Mouse (Mus musculus) stomach, embryonic 14.5 days (tissue): ENCODE measurements at regions not wholly inside any gene's neighbourhood (a gene's known extent, or its start where the extent isn't known, plus 50 kb on each side); places are given as distances from the start of the nearest gene placed in this dataset.
"Not testable (repeated sequence)": the region's sequence is repeated elsewhere in the genome, so short reads cannot be mapped to it uniquely, and the experiment has no call there.

Experiments
- ATAC-seq: fragments of 200-750 bp; cut with Nextera tagmentation; 2 replicates; pipeline ENCODE4 v1.8.0; 2017; ENCODE audit warnings: low read depth, moderate TSS enrichment; ENCODE audit not compliant: insufficient number of reproducible peaks, insufficient read depth, low FRiP score
- H3K27ac ChIP-seq: fragments of 300-500 bp; sonication (generic); 2 replicates; pipeline ENCODE4 v1.5.1; 2014; ENCODE audit warnings: mild to moderate bottlenecking, low read length, moderate library complexity, mixed read lengths
- H3K27me3 ChIP-seq: fragments of 300-500 bp; sonication (generic); 2 replicates; pipeline ENCODE4 v1.6.1; 2014; ENCODE audit warnings: low read length, control low read depth, mixed read lengths; ENCODE audit not compliant: control insufficient read depth, insufficient read depth
- H3K36me3 ChIP-seq: fragments of 300-500 bp; sonication (generic); 2 replicates; pipeline ENCODE4 v1.6.1; 2014; ENCODE audit warnings: mild to moderate bottlenecking, control low read depth, low read length, moderate library complexity, mixed read lengths; ENCODE audit not compliant: control insufficient read depth, insufficient read depth
- H3K4me1 ChIP-seq: fragments of 300-500 bp; sonication (generic); 2 replicates; pipeline ENCODE4 v1.6.1; 2014; ENCODE audit warnings: low read length, control low read depth, mixed read lengths; ENCODE audit not compliant: control insufficient read depth, insufficient read depth
- H3K4me2 ChIP-seq: fragments of 300-500 bp; sonication (generic); replicated peaks from 2 replicates; pipeline ENCODE4 v1.6.1; 2014; ENCODE audit warnings: low read depth, low read length, control low read depth
- H3K4me3 ChIP-seq: fragments of 300-500 bp; sonication (generic); 2 replicates; pipeline ENCODE4 v1.5.1; 2014; ENCODE audit warnings: low read depth, low read length, control low read depth
- H3K9ac ChIP-seq: fragments of 300-500 bp; sonication (generic); replicated peaks from 2 replicates; pipeline ENCODE4 v1.6.1; 2014; ENCODE audit warnings: low read depth, mild to moderate bottlenecking, control low read depth, low read length, moderate library complexity, mixed read lengths
- H3K9me3 ChIP-seq: fragments of 300-500 bp; sonication (generic); 2 replicates; pipeline ENCODE4 v1.6.1; 2016; ENCODE audit warnings: low read depth, low read length, control low read depth; ENCODE audit not compliant: control insufficient read depth
- WGBS: fragments of 180-500 bp; shearing (Covaris S2); extraction: QIAGEN DNeasy Blood & Tissue Kit; methylation state at CpG from one replicate; pipeline ENCODE4 v1.1.7; 2014; 5-methylcytosine and 5-hydroxymethylcytosine counted together

DNA sequence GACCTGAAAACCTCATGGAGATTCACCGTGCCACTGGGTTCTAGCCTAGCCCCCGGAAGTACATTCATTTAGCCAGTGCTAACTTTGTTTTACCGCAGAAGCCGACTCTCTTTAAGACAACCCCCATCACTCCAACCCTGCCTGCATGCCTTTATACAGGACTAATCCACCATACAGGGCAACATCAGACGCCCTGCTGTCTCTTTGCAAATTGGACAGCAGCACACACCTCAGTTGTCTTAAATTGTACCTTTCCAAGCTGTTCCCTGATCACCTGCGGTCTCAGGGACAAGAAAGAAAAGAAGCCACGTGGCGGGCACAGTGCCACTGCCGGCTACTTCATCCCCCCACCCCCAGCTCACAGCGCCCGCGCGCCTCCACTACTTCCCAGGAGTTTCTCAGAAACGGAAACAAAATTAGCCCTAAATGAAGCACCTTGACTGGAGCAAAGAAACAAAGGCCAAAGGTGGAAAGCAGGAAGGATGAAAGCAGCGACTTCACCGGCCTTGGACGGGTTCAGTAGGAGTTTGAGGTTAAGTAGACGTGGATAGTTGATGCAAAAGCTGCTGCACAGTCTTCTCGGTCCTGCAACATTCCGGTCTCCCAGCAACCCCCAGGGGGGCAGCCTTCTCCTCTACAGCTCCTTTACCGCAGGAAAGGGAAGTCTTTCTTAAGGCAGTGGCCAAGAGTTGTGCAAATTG is 120.9 kb upstream of the Dapk1 start:
- Histone ChIP-seq H3K9ac (no peak overlapping the region), H3K27ac (peak overlapping the region; percentile 40; the same call in 1 of the 2 replicates), H3K36me3 (no peaks in the 10 kb centered on the region), H3K27me3 (no peaks in the 10 kb centered on the region), H3K4me3 (no peak overlapping the region; the same call in 1 of the 2 replicates), H3K9me3 (no peaks in the 10 kb centered on the region), H3K4me2 (peak overlapping the region; percentile 52), H3K4me1 (peaks cover 16% of the 10 kb centered on the region; the same call in 1 of the 2 replicates)
- ATAC-seq, result 0 out of 2 replicates have a peak, but pooled peaks have one; percentile 39
- WGBS, result 7% methylated on average over 21 of the region's 21 CpGs

DNA sequence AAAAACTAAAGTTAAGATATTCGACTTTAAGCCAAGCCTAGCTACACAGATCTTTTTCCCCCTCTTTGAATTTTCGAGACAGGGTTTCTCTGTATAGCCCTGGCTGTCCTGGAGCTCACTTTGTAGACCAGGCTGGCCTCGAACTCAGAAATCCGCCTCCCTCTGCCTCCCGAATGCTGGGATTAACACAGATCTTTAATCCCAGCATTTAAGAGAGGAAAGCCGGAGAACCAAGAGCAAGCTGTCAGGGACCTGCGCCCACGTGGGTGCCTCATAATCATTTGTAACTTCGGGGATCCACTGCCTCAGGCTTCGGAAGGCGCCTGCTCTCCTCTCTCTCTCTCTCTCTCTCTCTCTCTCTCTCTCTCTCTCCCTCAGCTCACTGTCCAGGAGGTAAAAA is 120.3 kb upstream of the Dapk1 start:
- not testable (repeated sequence) for H3K9me3 ChIP-seq, H3K27me3 ChIP-seq, H3K27ac ChIP-seq, ATAC-seq, H3K9ac ChIP-seq, H3K36me3 ChIP-seq, H3K4me2 ChIP-seq, H3K4me3 ChIP-seq
- peaks cover 16% of the 10 kb centered on the region; the same call in 1 of the 2 replicates for H3K4me1 ChIP-seq
- 75% methylated on average over 11 of the region's 11 CpGs for WGBS

DNA sequence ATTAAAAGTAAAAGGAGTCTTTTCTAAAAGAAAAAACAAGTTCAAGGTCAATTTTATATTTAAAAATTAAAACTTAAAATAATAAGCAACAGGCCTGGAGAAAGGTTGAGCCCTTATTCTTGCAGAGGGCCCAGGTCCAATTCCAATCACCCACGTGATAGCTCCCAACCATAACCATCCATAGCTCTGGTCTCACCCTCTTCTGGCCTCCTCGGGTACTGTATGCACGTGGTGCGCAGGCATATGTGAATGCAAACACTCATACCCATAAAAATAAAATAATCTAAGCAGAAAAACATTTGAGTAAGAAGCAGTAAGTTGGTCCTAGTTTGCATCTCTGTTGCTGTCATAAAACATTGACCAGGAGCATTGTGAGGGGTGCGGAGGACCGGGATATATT is 119.8 kb upstream of the Dapk1 start:
- H3K4me1 ChIP-seq, result peaks cover 16% of the 10 kb centered on the region; the same call in 1 of the 2 replicates
- 93% methylated on average over 6 of the region's 6 CpGs for WGBS
- ATAC-seq, result no peak
- H3K9ac ChIP-seq, result no peak overlapping the region
- no peak overlapping the region for H3K4me2 ChIP-seq
- no peak overlapping the region for H3K27ac ChIP-seq
- H3K4me3 ChIP-seq, result no peak overlapping the region
- H3K9me3 ChIP-seq, result no peaks in the 10 kb centered on the region
- no peaks in the 10 kb centered on the region for H3K36me3 ChIP-seq
- H3K27me3 ChIP-seq, result no peaks in the 10 kb centered on the region

DNA sequence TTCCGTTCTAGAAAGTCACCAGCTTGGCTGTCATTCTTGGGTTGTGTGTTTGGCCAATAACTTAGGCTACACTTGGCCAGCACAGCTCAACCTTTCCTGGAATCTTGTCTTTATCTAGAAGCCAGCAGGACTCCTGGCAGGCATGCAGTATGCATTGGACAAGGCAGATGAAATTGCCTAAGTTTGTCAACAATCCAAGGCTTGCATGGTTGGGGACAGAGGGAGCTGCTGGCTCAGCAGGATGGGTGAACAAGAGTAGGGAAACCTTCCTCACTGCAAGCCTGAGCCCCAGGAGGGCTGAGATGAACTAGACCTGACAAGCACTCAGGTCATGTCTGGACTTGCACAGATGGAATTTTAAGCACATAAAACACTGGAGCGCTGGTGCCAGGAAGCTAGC is 115.6 kb upstream of the Dapk1 start:
- Histone ChIP-seq H3K36me3 (no peaks in the 10 kb centered on the region), H3K9me3 (no peaks in the 10 kb centered on the region), H3K4me1 (peaks cover 15% of the 10 kb centered on the region; the same call in 1 of the 2 replicates), H3K4me2 (no peak overlapping the region), H3K27me3 (no peaks in the 10 kb centered on the region), H3K27ac (no peak overlapping the region), H3K9ac (no peak overlapping the region), H3K4me3 (no peak overlapping the region)
- 83% methylated on average over 2 of the region's 2 CpGs for WGBS
- no peak for ATAC-seq

DNA sequence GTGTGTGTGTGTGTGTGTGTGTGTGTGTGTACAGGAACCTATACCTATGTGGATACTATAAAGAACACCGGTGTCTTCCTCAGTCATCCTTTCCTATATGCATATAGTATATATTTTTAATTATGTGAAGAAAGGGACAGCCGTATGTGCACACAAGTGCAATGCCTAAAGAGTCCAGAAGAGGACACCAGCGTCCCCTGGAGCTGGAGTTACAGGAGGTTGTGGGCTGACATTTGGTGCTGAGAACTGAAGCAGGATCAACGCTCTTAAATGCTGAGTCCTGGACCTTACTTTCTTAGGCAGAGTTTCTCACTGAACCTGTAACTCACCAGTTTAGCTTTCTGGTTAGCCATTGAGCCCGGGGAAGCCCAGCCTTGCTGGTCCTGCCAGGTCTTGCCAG is 114.9 kb upstream of the Dapk1 start:
- Histone ChIP-seq H3K9me3 (no peaks in the 10 kb centered on the region), H3K4me2 (no peak overlapping the region), H3K4me1 (peaks cover 14% of the 10 kb centered on the region; the same call in 1 of the 2 replicates), H3K27me3 (no peaks in the 10 kb centered on the region), H3K36me3 (no peaks in the 10 kb centered on the region), H3K4me3 (no peak overlapping the region), H3K27ac (no peak overlapping the region), H3K9ac (no peak overlapping the region)
- ATAC-seq, result no peak
- 97% methylated on average over 5 of the region's 5 CpGs for WGBS

DNA sequence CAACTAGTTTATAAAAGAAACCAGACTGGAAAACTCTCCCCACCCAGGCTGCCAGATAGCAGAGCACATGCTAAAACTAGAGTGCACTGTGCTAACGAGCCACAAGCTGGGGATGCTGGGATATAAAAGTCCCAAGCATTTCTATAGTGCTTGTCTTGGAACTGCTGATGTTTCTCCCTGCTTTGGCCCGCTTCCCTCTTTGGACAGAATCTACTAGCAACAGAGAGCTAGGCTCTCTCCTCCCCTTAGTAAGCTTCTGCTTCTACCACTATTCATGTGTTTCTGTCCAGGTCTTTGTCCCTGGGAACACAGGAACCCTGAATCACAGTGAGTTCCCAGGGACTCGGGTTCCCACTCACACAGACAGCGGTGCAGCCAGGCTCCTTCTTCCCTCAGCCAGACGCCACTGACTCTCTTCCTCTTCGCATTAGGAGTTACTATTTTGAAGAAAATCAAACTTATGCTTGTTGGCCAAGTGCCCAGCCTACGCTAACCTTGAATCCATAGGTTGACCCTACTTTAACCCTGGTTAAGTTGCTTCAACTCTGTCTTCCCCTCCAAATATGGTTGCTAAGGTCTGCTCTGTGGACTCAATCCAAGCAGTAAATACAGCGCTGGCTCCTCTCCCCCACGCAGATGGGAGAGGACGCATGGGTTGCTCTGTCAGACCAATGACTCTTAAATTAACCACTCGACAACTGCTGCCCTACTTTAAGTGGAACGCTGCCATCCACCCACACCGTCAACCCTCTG is 113.4 kb upstream of the Dapk1 start:
- H3K9me3 ChIP-seq, result no peaks in the 10 kb centered on the region
- no peaks in the 10 kb centered on the region for H3K36me3 ChIP-seq
- no peak overlapping the region; the same call in 1 of the 2 replicates for H3K9ac ChIP-seq
- no peaks in the 10 kb centered on the region for H3K27me3 ChIP-seq
- WGBS, result 31% methylated on average over 13 of the region's 13 CpGs
- 0 out of 2 replicates have a peak overlapping the region, but pooled peaks have one; percentile 2 for H3K4me2 ChIP-seq
- peak; percentile 84 for ATAC-seq
- H3K4me1 ChIP-seq, result peaks cover 16% of the 10 kb centered on the region; the same call in 1 of the 2 replicates
- H3K4me3 ChIP-seq, result no peak overlapping the region
- peak overlapping the region; percentile 91 for H3K27ac ChIP-seq

DNA sequence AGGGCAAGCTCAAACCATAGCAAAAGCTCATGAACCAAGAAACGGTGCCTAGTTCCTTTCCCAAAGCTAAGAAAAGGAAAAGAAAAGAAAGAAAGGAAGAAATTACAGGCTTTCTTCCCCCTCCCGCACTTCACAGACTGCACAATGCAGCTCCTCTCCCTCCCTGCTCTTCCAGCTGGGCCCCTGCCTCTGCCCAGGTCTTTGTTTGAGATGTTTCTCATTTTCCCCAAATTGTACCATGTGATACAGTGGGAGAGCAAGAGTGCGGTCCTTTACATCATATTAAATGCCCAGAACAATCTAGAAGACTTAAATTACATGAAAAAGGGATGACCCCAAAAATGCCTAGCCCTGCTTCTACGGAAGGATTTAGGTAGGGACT is 112.9 kb upstream of the Dapk1 start:
- Histone ChIP-seq H3K36me3 (no peaks in the 10 kb centered on the region), H3K4me2 (0 out of 2 replicates have a peak overlapping the region, but pooled peaks have one; percentile 2), H3K9me3 (no peaks in the 10 kb centered on the region), H3K4me3 (no peak overlapping the region), H3K4me1 (peaks cover 16% of the 10 kb centered on the region; the same call in 1 of the 2 replicates), H3K27ac (peak overlapping the region; percentile 91), H3K9ac (no peak overlapping the region; the same call in 1 of the 2 replicates), H3K27me3 (no peaks in the 10 kb centered on the region)
- 56% methylated on average over 4 of the region's 4 CpGs for WGBS
- peak; percentile 36; the same call in 1 of the 2 replicates for ATAC-seq

DNA sequence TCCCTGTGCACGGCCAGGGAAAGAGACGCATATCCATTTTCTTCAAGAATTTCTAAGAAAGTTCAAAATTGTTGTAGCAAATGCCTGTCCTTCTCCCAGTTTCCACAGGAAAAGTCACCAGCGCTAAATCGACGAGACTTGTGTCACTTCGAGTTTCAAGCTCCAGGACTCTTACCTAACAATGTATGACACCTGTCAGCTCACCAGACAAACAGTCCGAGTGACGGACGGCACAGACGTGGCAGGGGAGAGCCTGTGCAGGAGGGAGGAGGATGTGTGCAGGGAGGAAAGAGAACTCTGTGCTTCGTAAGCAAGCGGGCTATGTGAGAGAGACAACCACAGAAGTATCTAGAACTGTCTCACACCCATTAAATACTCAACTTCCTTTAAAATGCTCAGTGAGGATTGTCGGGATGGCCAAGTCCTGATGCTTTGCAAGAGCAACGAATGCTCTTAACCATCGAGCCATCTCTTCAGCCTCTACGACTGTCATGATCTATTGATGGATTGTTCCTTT is 109.7 kb upstream of the Dapk1 start:
- no peaks in the 10 kb centered on the region for H3K36me3 ChIP-seq
- H3K4me1 ChIP-seq, result peaks cover 16% of the 10 kb centered on the region; the same call in 1 of the 2 replicates
- no peak overlapping the region for H3K4me3 ChIP-seq
- ATAC-seq, result no peak
- 45% methylated on average over 16 of the region's 16 CpGs for WGBS
- no peaks in the 10 kb centered on the region for H3K9me3 ChIP-seq
- no peak overlapping the region for H3K9ac ChIP-seq
- H3K27me3 ChIP-seq, result no peaks in the 10 kb centered on the region
- H3K4me2 ChIP-seq, result no peak overlapping the region
- no peak overlapping the region for H3K27ac ChIP-seq
